Mouse (Mus musculus) intestine, embryonic 15.5 days (tissue): ENCODE data around the gene Lhx1. TPM values are rescaled to one million over a fixed set of nuclear protein-coding genes. Genes with fewer than 3 reads are reported as not detected.

Experiments
- polyA plus RNA-seq: library from polyadenylated mRNA; unstranded; fragments of >200 nt; fragmentation: Nextera tagmentation; extraction: Ambion mirVana; gene quantifications from 2 replicates; pipeline ENCODE4 v1.2.1, GENCODE M21; 2015

Gene Lhx1
- polyA plus RNA-seq, 1 experiment from 2014 or later = 0.24 TPM

Other genes with a start within 250 kb of the Lhx1 start
- 61.6 and 63.3 TPM in 2 replicates for gene Aatf, start 12.0 kb downstream of the Lhx1 start, polyA plus RNA-seq